Mouse (Mus musculus) bone marrow, adult 2 months (tissue): ENCODE measurements around the gene Cacna2d3.

ENCODE experiments used
- CTCF ChIP-seq: fragments of 200-500 bp; IDR thresholded peaks from 2 replicates; pipeline ENCODE4 v1.5.1; 2011; ENCODE audit warnings: low read length, control low read depth; ENCODE audit not compliant: control insufficient read depth, insufficient read depth
- POLR2A ChIP-seq: fragments of 200-500 bp; IDR thresholded peaks from 2 replicates; pipeline ENCODE4 v1.6.1; 2011; ENCODE audit warnings: low read depth, mild to moderate bottlenecking, control low read depth, low read length, borderline replicate concordance; ENCODE audit not compliant: control insufficient read depth

DNA sequence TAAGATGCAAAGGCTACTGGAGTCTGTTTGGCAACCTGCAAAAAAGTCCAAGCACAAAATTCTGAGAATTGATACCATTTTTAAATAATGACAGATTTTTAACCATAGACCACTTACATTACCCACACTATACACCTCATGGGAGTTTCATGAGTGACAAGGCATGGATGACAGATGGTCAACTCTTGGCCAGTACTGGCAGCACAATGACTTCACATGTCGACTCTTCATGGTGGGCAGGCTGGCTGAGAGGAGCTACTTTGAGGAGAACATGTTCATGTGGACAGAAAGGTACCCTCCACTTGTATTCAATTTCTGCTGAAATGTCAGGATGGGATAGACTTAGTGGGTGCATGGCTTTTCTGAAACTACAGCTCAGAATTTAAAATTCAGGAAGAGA, 498.7 kb downstream of the Cacna2d3 start:
- TF ChIP-seq CTCF: no peak
- TF ChIP-seq POLR2A: no peak
